Mouse (Mus musculus) yolk sac, embryonic 10.5 days (tissue): Measurements from ENCODE around the gene Tle6.
A peak's percentile ranks its signal among the peaks of the same experiment; 100 is the strongest.

Source experiments
- DNase-seq: peaks from one replicate; pipeline ENCODE4 v3.0.0-alpha.2; 2017; ENCODE audit warnings: low spot score

The Tle6 gene

DNA sequence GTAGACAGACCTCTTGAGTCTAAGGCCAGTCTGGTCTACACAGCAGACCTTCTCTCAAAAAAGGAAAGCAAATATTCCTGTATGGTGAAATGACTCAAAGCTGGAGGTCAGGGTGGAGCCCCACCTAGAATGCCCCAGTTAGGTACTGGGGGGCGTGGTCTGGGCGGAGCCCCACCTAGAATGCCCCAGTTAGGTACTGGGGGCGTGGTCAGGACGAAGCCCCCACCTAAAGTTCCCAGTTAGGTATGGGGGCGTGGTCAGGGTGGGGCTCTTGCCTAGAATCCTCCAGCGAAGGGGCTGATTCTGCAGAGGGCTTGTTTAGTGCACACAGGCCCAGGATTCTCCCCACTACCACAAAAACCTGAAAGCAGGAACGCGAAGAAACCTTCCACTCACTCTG lies 22.6 kb upstream of the Tle6 start:
- no peak for DNase-seq

DNA sequence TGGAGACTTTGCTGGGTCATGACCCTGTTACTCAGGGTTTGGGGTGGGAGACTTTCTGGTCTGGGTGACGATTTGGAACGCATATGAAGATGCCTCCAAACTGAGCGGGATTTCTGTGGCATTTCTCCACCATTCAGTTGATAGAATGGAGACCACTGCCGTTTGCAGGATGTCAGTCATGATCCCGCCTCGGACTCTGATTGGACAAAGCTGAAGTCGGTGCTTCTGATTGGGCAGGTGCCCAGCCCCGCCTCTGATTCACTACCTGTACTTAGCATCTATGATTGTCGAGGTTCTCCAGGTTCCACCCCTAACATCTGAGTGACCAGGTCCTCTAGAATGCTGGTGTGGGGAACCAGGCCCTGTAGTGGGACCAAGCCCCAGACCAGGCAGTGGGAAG lies 19.9 kb upstream of the Tle6 start:
- no peak for DNase-seq

DNA sequence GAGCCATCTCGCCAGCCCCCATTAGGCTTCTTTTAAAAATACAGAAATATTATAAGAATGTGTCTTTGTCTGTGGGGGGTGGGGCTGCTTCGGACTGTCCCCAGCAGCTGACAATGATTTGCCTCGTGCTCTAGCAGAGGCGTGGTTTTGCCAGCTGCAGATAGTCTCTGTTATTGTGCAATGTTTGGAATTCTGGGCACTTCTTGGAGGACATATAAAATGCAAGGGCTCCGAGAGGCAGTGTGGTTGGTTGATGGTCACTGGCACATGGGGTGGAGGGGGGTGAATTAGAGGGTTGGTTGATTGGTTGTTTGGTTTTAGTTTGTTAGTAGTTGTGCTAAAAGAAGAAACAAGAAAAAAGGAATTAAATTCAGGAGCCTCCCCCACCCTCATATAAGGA lies 19.1 kb upstream of the Tle6 start:
- no peak for DNase-seq

DNA sequence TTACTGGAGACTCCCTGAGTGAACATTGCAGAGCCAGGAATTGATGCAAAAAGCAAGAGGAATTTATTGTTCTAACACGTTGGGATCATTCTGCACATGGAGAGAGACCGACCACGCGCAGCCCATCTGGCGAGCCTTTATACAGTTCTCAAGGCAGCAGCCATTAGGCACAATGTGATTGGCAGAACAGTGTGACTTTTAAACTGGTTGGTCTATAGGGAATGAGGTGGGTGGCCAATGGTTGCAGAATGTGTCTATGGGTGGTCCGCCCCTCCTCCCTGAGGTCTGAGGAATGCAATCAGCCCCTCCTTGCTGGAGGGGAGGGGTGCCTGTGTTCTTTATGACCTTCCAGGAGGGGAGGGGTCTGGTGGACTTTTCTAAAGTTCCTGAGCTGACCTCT lies 14.6 kb upstream of the Tle6 start:
- peak; percentile 34 for DNase-seq

DNA sequence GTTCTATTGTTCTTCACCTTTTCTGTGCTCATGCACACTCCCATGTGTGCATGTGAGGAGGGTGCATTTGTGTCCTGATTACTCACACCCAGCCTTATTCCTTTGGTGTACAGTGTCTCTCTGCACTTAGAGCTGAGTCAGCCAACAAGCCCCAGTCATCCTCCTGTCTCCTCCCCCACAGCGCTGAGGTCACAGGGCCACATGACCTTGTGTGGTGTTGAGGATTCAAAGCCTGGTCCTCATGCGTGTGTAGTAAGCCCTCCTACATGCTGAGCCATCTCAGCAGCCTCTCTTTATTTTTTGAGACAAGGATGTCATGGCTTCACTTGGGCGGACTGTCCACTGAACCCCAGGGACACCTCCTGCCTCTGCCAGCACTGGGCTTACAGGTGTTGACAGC lies 11.9 kb upstream of the Tle6 start:
- DNase-seq: no peak

DNA sequence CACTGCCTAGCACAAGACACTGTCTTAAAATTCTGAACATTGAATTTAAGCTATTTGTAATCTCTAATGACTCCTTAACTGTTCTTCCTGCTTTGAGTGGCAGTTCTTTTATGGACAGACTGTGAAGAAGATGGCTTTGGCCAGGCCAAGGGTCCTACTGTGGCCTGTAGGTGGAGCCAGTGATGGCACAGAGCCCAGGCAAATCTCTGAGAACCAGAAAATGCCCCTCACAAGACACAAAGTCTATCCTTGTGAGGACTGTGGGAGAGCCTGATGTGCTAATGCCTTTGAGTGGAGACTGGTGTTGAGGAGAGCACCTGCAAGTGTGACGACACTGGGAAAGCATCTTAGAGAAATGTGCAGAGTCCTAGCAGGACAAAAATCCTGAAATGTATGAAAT lies 7.4 kb upstream of the Tle6 start:
- DNase-seq: no peak

DNA sequence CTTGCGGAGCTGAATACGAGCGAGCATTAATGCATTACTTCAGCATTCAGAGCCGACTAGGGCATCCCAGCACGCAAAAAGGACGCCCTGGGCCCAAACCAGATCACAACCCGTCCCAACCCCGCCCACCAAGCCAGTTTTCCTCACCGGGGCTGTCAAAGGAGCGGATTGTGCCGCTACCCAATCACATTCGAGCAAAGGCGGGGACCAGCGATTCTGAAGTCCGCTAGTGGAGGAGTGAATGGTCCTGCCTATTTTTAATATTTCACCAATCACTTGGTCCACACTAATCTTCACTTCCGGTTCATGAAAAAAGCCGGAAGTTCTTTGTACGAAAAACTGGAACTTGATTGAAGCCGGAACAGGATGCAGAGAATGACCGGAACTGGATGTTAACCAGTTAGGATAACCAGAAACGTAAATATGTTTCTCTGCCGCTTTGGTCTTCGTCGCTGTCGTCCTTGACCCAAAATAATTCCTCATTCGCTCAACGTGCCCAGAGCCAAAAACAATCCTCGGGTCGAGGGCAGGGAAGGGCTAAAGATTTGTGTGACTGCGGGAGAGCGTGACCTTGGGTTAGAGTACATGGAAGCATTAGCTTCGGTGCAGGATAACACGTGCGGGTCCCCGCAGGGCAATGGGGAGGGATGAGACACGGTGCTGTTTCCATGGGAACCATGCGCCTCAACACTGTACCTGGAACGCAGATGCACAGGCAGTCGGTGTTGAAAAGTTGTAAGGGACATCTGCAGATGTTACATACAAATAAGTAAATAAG lies 5.3 kb upstream of the Tle6 start, which contains the start of gene BC025920:
Gene BC025920 (plus strand): TSS at position 297 of the 778 bp plus-strand sequence.
- peak; percentile 98 for DNase-seq

DNA sequence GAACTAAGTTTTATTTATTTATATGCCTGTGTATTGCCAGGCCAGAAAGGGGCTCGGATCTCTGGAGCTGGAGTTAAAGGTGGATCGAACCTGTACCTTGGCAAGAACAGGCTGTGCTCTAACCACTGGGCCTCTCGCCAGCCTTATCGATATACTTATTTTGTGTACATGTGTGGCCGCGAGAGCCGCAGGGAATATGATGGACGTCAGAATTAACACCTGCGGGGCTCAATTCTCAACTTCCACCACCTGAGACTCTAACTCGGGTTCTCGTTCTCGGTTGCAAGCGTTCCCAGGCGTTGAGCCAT lies 4.7 kb upstream of the Tle6 start:
- DNase-seq: no peak

DNA sequence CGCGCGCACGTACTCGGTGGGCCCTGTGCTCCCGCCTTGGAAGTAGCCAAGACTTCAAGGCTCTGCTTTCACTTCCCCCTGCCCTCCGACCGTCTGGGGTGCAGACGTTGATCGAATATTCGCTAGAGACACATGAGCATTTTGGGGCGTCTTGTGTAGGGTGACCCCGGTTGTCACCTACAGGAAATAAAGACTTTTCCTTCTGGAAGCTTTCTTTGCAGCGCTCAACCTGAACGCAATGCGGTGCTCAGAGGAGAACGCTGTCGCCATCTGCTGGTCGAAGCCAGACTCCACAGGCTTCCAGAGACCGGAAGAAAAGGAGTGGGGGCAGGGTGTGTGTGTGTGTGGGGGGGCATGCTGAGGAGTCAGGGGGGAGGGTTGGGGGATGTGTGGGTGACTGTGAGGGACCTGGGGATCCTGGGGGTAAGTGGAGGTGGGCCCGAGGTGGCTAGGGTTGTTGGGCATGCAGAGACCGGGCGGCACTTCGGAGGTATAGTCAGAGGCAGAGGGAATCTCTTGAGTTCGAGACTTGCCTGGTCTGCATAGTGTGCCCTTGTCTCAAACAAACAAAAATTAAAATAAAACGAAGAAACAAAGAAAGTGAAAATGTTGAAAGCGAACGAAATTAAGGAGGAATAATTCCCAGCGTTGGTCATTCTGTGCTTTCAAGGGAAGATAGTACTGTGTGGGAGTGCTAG lies 4.2 kb upstream of the Tle6 start:
- peak; percentile 85 for DNase-seq

DNA sequence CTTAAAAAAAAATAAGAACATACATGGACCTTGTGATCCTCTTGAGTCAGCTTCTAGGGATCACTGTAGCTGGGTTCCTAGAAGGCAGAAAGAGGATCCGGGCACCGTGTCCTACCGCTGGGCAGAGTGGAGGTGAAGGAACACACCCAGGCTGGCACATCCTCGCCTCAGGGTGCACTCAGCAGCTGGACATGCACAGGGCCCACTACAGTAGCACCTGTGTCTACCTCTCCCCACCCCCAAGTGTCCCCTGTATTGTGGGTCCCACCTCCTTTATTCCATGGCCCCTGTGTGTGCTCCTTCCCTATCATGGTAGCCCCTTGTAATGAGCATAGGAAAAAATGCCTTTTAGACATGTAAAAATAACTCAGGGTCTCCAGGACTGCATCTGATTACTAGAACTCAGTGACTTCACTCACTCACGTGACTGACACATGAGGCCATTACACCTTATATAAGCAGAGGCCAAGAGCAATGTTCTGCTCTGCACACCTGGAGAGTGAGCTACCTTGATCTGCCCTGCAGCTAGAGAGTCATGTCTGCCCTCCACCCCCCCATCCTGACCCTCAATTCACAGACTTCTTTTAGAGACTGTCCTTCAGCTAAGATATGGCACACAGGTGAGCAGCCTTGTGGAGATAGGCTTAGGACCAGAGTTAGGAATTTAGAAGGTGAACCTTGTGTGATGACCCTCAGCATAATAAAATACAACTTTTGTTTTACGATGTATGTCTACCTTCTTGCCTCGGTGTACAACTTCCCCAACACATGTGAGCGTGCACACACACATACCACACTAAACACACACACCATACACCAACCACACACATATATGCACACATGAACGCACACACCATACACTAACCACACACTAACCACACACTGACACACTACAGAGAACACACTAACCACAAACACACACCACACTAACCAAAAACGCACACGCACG lies 3.4 kb upstream of the Tle6 start:
- no peak for DNase-seq

DNA sequence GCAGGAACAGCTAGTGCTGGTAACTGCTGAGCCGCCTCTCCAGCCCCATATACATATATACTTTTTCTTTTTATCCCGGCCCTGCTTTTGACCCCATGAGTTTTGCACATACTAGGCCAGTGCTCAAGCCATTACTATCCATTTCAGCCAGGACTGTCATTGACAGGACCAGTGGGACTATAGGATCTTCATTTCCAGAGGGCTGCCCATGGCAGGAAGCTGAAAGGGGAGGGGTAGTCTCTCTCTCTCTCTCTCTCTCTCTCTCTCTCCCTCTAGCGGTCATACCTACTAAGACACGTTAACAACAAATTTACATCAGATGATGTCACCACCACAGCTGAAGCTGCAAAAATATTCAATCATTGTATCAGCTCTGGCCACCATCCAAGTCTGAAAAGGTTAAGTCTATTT lies 1.9 kb upstream of the Tle6 start:
- peak; percentile 59 for DNase-seq

DNA sequence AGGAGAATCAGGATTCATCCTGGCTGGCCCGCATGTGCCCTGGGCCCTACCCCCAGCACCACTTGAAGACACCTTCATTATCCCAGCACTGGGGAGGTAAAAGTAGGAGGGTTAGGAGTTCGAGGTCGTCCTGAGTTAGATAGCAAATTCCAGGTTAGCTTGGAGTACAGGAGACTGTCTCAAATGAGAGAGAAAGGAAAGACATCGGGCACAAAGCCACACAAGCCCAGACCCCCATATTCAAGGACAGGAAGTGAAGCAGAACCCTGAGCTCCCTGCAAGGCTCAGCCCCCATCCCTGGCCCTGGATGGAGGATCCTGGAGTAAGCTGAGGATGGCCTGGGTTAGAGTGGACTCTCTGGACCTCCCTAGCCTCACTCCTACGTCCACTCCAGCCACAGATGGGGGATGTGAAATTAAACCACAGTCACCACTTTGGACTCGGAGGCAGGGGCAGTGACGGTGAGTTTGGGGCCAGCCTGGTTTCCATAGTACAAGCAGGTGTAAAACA lies 578 bp upstream of the Tle6 start:
- DNase-seq: no peak

DNA sequence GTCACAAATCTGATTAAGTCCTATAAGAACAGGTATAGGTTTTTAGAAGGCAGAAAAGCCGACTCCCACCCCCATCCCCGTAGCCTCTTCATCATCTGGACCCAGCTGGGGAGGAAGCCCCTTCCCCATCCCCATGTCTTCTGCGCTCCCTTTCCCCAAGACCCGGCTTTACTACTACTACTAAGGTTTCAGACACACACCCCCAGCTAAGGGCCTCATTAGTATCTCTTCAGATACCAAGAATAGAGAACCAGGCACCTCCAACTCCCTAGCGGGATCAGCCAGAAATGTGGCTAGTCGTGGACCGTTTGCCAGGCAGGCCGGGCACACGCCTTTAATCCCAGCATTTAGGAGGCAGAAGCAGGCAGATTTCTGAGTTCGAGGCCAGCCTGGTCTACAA lies 777 bp downstream of the Tle6 start:
- no peak for DNase-seq

DNA sequence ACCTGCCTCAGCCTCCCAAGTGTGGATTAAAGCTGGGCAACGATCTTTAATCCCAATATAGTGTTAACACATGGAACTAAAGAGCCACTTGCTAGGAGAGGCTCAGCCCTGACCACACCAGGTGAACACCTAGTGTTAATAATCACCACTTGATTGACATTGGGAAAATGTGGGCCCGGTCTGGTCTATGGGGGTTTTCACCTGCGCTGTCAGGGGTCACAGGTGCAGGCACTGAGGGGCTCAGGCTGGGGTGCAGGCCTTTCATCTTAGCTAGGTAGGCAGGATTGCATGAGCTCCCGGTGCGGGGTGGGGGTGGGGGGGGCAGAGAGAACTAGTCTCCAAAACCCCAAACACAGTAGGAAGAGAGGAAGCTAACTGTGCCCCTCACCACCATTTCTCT lies 1.2 kb downstream of the Tle6 start:
- no peak for DNase-seq

DNA sequence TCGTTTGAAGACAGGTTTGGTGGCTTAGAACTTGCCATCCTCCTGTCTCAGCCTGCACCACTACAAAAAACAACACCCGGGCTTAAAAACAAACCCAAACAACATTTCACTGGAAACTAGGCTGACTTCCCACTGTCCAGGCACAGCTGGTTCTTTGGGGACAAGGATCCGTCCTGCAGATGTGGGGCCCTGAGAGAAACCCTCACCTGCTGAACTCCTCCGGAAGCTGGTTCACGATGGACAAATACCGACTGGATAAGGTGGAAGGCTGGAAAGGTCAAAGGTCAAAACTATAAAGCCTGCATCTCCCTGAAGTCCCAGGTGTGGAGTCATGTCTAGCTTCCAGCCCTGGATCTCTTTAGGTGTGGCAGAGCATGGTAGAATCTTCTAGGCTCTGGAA lies 2.0 kb downstream of the Tle6 start:
- peak; percentile 75 for DNase-seq

DNA sequence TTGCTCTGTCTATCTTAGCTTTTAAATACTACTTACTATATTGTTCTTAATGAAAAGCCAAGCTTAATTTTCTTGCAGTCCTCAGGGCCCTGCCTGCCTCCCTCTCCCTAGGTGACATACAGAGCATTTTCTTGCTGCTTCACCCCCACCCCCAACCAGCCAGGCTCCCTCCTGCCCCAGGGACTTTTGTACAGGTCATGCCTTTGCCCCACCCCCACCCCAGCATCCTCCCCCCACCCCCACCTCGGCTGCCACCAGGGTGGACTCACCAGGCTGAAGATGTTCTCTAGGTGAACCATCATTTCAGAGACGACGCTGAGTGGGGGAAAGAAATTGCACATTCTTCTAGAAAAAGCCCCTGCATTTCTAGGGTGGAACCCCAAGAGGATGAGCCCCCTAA lies 2.5 kb downstream of the Tle6 start:
- DNase-seq: peak; percentile 71

DNA sequence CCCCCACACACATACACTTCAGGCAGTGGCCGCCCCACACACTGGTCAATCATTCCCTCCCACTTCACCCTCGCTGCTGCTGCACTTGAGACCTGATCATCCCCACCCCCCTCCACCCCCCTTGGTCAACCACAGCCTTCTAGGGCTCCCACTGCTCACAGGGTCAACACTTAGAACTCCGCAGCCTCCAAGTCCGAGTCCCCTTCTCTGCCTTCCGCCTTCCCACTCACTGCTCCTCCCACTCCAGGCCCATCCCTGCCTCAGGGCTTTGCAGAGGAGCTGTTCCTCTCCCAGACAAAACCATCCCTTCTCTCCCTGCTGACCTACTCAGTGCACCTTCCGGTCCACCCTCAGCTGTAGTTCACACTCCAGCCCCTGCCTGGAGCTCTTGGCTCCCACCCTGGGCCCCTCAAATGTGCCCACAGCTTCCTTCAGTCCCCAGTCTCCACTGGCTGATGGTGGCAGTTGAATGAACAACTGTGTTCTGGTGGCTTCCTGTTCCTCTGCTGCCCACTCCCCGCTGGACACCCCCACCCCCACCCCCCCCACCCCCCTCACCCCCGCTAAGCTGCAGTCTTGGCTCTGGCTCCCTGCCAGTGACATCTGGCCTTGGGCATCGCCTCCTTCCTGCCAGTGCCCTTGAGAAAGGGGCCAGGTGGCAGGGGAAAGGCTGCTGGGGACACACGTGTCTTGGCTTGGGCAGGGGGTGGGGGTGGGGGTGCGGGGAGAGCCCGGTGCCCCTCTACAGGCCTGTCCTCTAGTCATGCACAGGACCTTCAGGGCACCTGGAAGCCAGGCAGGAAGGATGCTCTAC lies 3.5 kb downstream of the Tle6 start:
- DNase-seq: peak; percentile 49

DNA sequence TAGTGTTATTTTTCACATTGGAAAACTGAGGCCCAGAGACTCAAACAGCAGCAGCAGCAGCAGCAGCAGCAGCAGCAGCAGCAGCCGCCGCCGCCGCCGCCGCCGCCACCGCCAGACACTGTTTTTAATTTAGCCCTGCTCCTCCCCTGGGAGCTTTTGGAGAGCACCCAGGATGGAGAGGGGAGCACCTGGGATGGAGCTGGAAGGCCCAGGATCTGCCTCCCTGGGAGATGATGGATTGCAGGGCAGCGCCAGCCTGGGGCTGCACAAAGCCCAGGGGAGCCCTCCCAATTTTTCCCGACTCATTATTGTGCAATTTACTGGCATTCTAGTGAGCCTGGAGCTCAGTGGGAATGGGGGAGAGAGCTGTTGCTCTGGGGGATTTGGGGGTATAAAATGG lies 4.3 kb downstream of the Tle6 start:
- DNase-seq: no peak

DNA sequence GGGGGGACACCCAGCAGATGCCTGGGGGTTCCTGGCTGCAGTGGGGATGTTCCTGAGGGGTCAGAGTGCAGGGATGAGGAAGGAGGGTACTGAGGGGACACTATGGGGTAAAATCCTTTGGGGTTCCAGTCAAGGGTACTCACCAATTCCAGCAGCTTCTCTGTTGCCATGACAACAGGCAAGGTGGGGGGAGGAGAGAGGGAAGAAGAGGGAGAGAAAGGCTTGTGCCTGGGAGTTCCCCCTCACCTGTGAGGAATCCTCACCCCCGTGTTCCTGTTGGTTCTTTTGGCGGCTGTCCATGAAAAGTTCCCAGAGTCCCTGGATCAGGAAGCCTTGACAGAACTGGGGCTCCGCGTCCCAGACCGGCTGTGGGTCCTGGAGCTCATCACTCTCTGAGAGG lies 5.3 kb downstream of the Tle6 start:
- DNase-seq: no peak

DNA sequence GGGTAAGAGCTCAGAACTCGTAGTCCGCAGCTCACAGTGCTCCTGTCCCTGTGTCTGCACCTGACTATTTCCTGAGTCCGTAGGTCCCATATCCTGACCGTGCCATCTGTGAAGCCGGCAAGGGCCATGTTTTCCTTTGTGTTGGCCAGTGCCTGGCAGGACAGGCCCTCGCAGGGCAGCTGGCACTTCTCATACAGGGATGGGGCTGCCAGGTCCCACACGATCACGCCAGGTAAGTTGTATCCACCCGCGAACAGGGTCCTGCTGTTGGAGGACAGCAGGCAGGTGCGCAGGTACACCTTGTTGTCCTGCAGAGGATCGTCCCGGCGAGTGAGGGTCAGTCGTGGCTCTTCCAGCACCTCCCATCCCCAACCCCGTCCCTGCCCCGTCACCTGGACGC lies 6.9 kb downstream of the Tle6 start:
- no peak for DNase-seq

DNA sequence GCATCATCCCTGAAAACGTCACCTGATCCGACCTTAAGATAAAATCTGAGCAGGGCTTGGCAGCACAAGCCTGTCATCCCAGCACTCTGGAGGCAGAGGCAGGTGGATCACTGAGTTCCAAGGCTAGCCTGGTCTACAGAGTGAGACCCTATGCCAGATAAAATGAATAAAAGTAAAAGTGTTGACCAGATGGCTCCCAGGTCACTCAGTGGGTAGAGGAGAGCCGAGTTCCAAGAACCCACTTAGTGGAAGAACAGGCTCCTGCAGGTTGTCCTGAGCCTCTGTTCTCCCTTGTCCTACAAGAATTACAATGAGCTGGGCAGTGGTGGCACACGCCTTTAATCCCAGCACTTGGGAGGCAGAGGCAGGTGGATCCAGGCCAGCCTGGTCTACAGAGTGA lies 7.7 kb downstream of the Tle6 start:
- no peak for DNase-seq

DNA sequence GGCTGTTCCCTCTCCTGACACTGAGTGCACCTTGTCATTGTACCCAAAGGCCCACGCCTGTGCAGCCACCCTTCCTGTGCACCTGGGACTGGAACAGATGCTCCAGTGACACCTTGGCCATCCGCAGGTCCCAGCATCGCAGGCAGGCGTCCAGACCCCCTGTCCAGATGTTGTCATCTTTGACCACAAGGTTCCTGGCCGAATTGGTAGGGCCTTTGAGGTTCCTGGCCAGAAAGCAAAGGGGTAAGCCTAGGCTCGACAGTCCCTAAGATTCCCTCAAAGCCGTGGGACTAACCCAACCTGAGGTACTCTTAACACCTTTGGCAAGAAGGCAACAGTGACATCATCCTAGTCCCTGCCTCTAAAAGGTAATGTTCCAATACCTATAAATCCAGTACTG lies 8.2 kb downstream of the Tle6 start:
- no peak for DNase-seq
